Mouse (Mus musculus) MEL (cell line): Measurements from ENCODE around the gene Nptxr. TPM values are rescaled to one million over a fixed set of nuclear protein-coding genes. Genes with fewer than 3 reads are reported as not detected.

Experiments
- DNase-seq: peaks from one replicate; pipeline ENCODE4 v3.0.0; 2011; ENCODE audit warnings: low read depth, low spot score
- H3K27ac ChIP-seq: 2 replicates; pipeline ENCODE4 v1.5.1; 2012; ENCODE audit warnings: low read depth, mild to moderate bottlenecking, control low read depth, low read length, moderate library complexity; ENCODE audit not compliant: control insufficient read depth
- H3K27me3 ChIP-seq, 2 experiments: fragments of 150-350 bp in 1 of 2; sonication (generic) in 1 of 2; 2 replicates each; pipeline ENCODE4 v1.6.1; 2012; ENCODE audit warnings: low read length in 2 of 2, mild to moderate bottlenecking in 2 of 2, improper control_type of control experiment in 1 of 2, moderate library complexity in 1 of 2; ENCODE audit not compliant: insufficient read depth in 2 of 2, control insufficient read depth in 1 of 2
- H3K36me3 ChIP-seq, 2 experiments: 2 replicates each; pipeline ENCODE4 v1.6.1; 2012 to 2014; ENCODE audit warnings: low read length in 2 of 2, improper control_type of control experiment in 1 of 2, inconsistent platforms in 1 of 2, mild to moderate bottlenecking in 1 of 2; ENCODE audit not compliant: insufficient read depth in 2 of 2, control insufficient read depth in 1 of 2
- H3K4me1 ChIP-seq, 2 experiments: fragments of 150-350 bp in 1 of 2; sonication (generic) in 1 of 2; 2 replicates each; pipeline ENCODE4 v1.6.1; 2012; ENCODE audit warnings: low read length in 2 of 2, improper control_type of control experiment in 1 of 2, mild to moderate bottlenecking in 1 of 2; ENCODE audit not compliant: insufficient read depth in 2 of 2, control insufficient read depth in 1 of 2
- H3K4me3 ChIP-seq, 2 experiments: fragments of 150-350 bp in 1 of 2; sonication (generic) in 1 of 2; 2 replicates each; pipeline ENCODE4 v1.5.1; 2012; ENCODE audit warnings: low read depth in 2 of 2, low read length in 2 of 2, mild to moderate bottlenecking in 2 of 2, moderate library complexity in 2 of 2, control low read depth in 1 of 2, improper control_type of control experiment in 1 of 2; ENCODE audit not compliant: control insufficient read depth in 1 of 2, insufficient read depth in 1 of 2
- H3K79me2 ChIP-seq: 2 replicates; pipeline ENCODE4 v1.6.1; 2012; ENCODE audit warnings: mild to moderate bottlenecking, low read length, moderate library complexity; ENCODE audit not compliant: control insufficient read depth, poor library complexity, insufficient read depth
- H3K9ac ChIP-seq: 2 replicates; pipeline ENCODE4 v1.6.1; 2012; ENCODE audit warnings: low read depth, mild to moderate bottlenecking, control low read depth, low read length, moderate library complexity; ENCODE audit not compliant: control insufficient read depth, poor library complexity, severe bottlenecking
- H3K9me3 ChIP-seq: fragments of 150-350 bp; sonication (generic); replicated peaks from 2 replicates; pipeline ENCODE4 v1.6.1; 2012; ENCODE audit warnings: mild to moderate bottlenecking, low read length, improper control_type of control experiment, moderate library complexity; ENCODE audit not compliant: insufficient read depth
- BHLHE40 ChIP-seq: IDR thresholded peaks from 2 replicates; pipeline ENCODE4 v1.6.1; 2012; ENCODE audit warnings: low read depth, mild to moderate bottlenecking, inconsistent platforms, low read length, improper control_type of control experiment, borderline replicate concordance
- CTCF ChIP-seq, 3 experiments: IDR thresholded peaks in 2 of 3; conservative IDR thresholded peaks in 1 of 3; 2 replicates each; pipeline ENCODE4 v1.5.1; 2011 to 2012; ENCODE audit warnings: low read length in 3 of 3, low read depth in 2 of 3, mild to moderate bottlenecking in 2 of 3, improper control_type of control experiment in 1 of 3, inconsistent platforms in 1 of 3, mixed read lengths in 1 of 3, moderate library complexity in 1 of 3; ENCODE audit not compliant: control insufficient read depth in 1 of 3, insufficient read depth in 1 of 3, poor library complexity in 1 of 3, severe bottlenecking in 1 of 3
- HCFC1 ChIP-seq: IDR thresholded peaks from 2 replicates; pipeline ENCODE4 v1.6.1; 2012; ENCODE audit warnings: low read depth, mild to moderate bottlenecking, inconsistent platforms, low read length, improper control_type of control experiment, moderate library complexity
- MAFK ChIP-seq: IDR thresholded peaks from 2 replicates; pipeline ENCODE4 v1.6.1; 2011; ENCODE audit warnings: low read depth, mild to moderate bottlenecking, low read length, improper control_type of control experiment, borderline replicate concordance
- MYC ChIP-seq: IDR thresholded peaks from 2 replicates; pipeline ENCODE4 v1.6.1; 2011; ENCODE audit warnings: low read depth, mild to moderate bottlenecking, low read length, improper control_type of control experiment, moderate library complexity
- NRF1 ChIP-seq: IDR thresholded peaks from 2 replicates; pipeline ENCODE4 v1.6.1; 2014; ENCODE audit warnings: low read depth, mild to moderate bottlenecking, inconsistent platforms, low read length, improper control_type of control experiment, moderate library complexity; ENCODE audit not compliant: poor library complexity, insufficient read depth, severe bottlenecking
- TBP ChIP-seq: IDR thresholded peaks from 2 replicates; pipeline ENCODE4 v1.8.0; 2011; ENCODE audit warnings: low read depth, low read length, improper control_type of control experiment
- TCF12 ChIP-seq: IDR thresholded peaks from 2 replicates; pipeline ENCODE4 v1.6.1; 2014; ENCODE audit warnings: low read depth, mild to moderate bottlenecking, inconsistent platforms, low read length, improper control_type of control experiment, moderate library complexity
- UBTF ChIP-seq: IDR thresholded peaks from 2 replicates; pipeline ENCODE4 v1.6.1; 2012; ENCODE audit warnings: low read depth, mild to moderate bottlenecking, inconsistent platforms, low read length, improper control_type of control experiment, moderate library complexity, borderline replicate concordance; ENCODE audit not compliant: insufficient read depth
- ZMIZ1 ChIP-seq: IDR thresholded peaks from 2 replicates; pipeline ENCODE4 v1.6.1; 2012; ENCODE audit warnings: low read depth, mild to moderate bottlenecking, inconsistent platforms, low read length, improper control_type of control experiment, moderate library complexity
- polyA plus RNA-seq, 2 experiments: library from polyadenylated mRNA; stranded (reverse) in 1 of 2; unstranded in 1 of 2; fragments of >175 nt in 1 of 2; fragments of >200 nt in 1 of 2; gene quantifications; 2 replicates each; pipeline versions ENCODE4 v1.2.1 to v1.2.4; 2012; ENCODE audit warnings: low replicate concordance in 2 of 2, low read depth in 1 of 2; ENCODE audit not compliant: insufficient read length in 2 of 2, insufficient read depth in 1 of 2, missing spikeins in 1 of 2
- total RNA-seq: library from RNA; depleted of rRNA; stranded (reverse); fragments of 300-350 nt; gene quantifications from 2 replicates; pipeline ENCODE4 v1.2.3, GENCODE M21; 2012

The Nptxr gene
- total and polyA plus RNA-seq, 3 experiments, result 0.04 to 0.33 TPM; not detected in 1

GRCm38 (mm10) chr15:79797096-79797495, 7.5 kb downstream of the Nptxr start:
- no peak for TF ChIP-seq HCFC1
- TF ChIP-seq, all 39 proteins: peak for 0
- no peak overlapping the region for H3K4me3 ChIP-seq
- DNase-seq, result no peak
- no peaks in the 10 kb centered on the region for H3K4me1 ChIP-seq
- no peaks in the 10 kb centered on the region for H3K9me3 ChIP-seq
- H3K79me2 ChIP-seq, result no peaks in the 10 kb centered on the region
- no peaks in the 10 kb centered on the region for H3K36me3 ChIP-seq
- H3K27ac ChIP-seq, result no peak overlapping the region
- H3K27me3 ChIP-seq, result 0 out of 4 replicates have a peak, but pooled peaks cover 0 to 2% of the 10 kb centered on the region in 2 experiments
- no peak overlapping the region for H3K9ac ChIP-seq

- Histone ChIP-seq H3K36me3 (no peaks in the 10 kb centered on the region), H3K79me2 (no peaks in the 10 kb centered on the region), H3K9me3 (no peaks in the 10 kb centered on the region), H3K27ac (no peak overlapping the region), H3K4me3 (no peak overlapping the region), H3K9ac (no peak overlapping the region), H3K27me3 (0 out of 4 replicates have a peak, but pooled peaks cover 0 to 2% of the 10 kb centered on the region in 2 experiments), H3K4me1 (no peaks in the 10 kb centered on the region)
- no peak for TF ChIP-seq TCF12
- DNase-seq, result no peak
These were observed 8.3 kb downstream of the Nptxr start for GRCm38 (mm10) chr15:79796256-79796655.

- Histone ChIP-seq H3K4me1 (no peaks in the 10 kb centered on the region), H3K9me3 (no peaks in the 10 kb centered on the region), H3K27me3 (peaks cover 2 to 3% of the 10 kb centered on the region in 2 experiments; a peak in 1 of 4 replicates), H3K79me2 (no peaks in the 10 kb centered on the region), H3K4me3 (no peak overlapping the region), H3K36me3 (no peaks in the 10 kb centered on the region), H3K27ac (no peak overlapping the region), H3K9ac (no peak overlapping the region)
- TF ChIP-seq TBP, result no peak
- no peak for TF ChIP-seq MYC
- TF ChIP-seq CTCF (IDR thresholded peaks at IDR 0.05 in 2 of 3, conservative IDR thresholded peaks at IDR 0.05 in 1 of 3; ENCODE audit: control insufficient read depth in 1 of 3, insufficient read depth in 1 of 3, low read depth in 2 of 3, low read length in 3 of 3, poor library complexity in 1 of 3, severe bottlenecking in 1 of 3), result no peak
- TF ChIP-seq ZMIZ1, result no peak
- TF ChIP-seq BHLHE40, result no peak
- TF ChIP-seq UBTF, result no peak
- no peak for TF ChIP-seq NRF1
- no peak for TF ChIP-seq MAFK
- DNase-seq, result no peak
These were observed 10.4 kb downstream of the Nptxr start for GRCm38 (mm10) chr15:79794173-79794572.
